Mouse (Mus musculus) fat pad, adult 2 months (tissue): ENCODE data around the gene Slc51b.

Experiments used
- DNase-seq: peaks from one replicate; pipeline ENCODE4 v3.0.0-alpha.2; 2011; ENCODE audit warnings: low read depth, low spot score; ENCODE audit errors: extremely low read depth

Slc51b gene

DNA sequence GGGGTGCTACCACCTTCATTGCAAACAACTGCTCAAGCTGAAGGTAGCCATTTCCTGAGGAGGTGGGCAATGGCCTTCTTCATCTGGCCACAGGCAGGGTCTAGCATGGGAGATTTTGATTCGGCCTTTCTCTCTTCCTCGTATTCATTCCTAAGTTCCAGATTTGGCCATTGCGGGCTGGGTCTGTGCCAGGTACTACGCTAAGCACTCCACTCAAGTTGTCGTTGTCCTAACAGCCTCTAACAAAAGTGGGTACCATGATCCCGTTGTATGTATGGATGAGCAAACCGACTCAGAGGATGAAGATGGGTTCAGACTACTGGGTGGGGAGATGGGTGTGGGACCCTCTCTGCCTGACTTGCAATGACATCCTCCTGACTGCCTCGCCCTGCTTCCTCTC, 12.4 kb downstream of the Slc51b start:
- no peak for DNase-seq

DNA sequence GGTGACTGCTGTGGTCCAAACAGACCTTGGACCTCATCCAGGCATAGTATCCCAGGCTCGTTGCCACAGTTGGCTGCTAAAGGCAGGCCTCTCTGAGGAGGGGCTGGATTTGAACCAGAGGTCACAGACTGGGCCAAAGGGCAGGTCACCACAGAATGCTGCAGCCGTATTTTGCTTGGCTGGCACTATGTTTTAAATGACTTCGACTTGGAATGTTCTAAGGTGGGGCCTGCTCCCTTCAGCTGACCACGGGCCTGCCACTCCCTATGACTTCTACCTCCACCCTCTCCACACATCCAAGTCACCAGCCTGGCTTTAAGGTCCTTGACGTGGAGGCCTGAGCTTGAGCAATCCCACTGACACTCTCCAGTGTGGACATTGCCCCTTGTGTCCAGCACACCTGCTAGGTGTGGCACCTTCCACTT, 13.9 kb downstream of the Slc51b start:
- DNase-seq = no peak

DNA sequence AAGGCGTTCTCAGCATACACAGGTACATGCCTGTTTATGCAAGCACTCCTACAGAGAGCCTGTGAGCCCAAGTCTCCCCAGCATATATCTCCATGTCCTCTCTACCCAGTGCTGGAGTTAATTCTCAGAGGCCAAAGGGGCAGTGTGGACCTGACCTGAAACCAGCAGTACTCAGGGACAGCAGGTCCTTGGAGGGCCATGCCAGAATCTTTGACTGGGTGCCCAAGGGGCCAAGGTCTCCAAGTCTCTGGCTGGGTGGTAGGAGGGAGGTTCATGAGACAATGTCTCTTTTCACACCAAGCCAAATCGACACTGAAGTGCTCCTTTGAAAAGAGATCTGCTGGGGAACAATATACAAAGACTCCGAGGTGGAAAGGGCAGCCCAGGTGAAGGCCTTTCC, 14.9 kb downstream of the Slc51b start:
- DNase-seq = no peak

DNA sequence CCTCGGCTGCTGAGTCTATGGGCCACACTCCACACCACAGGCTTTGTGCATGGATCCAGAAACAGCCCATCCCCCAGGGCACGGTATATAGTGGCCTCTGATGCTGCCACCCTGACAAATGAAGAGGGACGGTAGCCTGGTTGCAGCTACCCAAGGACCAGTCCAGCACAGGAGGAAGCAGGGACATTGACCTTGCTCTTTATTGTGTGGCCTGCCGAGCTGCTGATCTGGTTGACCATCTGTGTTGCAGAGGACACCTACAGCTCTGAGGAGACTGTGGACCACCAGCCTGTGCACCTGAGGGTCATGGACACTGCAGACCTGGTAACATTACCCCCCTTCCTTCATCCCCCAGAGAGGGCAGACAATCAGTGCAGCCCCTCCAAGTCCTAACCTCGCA, 15.4 kb downstream of the Slc51b start:
- no peak for DNase-seq

DNA sequence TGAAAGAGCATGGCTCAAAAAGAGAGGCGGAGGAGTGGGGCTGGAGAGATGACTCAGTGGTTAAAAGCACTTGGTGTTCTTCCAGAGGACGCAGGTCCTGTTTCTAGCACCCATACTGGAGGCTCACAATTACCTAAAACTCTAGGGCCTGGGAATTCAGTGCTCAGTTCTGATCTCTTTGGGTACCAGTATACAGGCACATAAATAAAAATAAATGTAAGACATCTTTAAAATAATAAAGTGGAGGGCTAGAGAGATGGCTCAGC, 17.6 kb downstream of the Slc51b start:
- DNase-seq = no peak

DNA sequence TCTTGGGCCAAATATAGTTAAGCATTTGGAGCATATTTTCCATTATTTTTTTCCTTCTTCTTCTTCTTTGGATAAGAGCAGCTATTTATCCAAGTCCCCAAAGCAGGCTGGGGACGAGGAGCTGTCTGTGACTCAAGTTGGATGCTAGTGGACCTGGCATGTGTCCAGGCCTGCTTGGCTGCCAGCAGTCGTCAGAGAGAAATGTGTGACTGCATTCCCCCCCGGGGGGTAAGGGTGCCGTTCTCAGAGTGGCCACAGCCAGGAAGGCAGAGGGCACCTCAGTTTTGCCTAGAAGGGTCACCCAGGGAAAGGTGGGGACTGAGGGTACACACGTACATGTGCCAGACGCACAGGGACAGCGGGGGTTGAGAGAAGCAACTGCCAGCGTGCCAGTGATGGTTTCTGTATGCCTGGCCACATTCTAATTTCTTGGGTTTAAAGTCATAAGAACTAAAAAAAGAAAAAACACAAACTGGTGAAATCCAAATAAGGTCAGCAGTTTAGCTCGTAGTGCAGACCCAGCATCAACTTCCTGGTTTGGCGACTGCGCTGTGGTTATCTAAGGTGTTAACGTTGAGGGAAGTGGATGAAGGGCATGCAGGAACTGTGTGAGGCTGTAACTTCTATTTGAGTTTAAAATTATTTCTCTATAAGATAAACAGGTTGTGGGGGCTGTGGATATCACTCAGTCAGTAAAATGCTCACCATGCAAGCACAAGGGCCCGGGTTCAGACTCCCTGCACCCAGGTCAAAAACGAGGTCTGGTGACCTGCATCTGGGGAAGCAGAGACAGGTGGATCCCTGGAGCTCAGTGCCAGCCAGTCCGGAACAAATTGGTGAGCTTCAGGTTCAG, 18.2 kb downstream of the Slc51b start:
- no peak for DNase-seq

DNA sequence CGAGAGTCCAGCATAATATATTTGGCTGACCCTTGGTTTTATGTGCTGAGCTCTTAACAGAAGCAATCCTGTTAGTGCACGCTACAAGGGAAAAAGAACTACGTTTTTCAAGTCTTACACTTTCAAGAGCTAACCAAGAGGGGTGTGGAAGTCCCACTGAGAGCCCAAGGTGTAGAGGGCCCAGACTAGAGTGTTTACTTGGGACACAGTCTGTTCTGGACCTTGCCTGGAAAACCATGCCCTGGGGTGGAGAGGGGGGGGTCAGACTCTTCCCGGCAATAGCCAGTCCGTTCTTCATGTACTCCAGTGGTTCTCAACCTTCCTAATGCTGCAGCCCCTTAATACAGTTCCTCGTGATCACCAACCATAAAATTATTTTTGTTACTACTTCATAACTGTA, 22.8 kb downstream of the Slc51b start:
- no peak for DNase-seq

DNA sequence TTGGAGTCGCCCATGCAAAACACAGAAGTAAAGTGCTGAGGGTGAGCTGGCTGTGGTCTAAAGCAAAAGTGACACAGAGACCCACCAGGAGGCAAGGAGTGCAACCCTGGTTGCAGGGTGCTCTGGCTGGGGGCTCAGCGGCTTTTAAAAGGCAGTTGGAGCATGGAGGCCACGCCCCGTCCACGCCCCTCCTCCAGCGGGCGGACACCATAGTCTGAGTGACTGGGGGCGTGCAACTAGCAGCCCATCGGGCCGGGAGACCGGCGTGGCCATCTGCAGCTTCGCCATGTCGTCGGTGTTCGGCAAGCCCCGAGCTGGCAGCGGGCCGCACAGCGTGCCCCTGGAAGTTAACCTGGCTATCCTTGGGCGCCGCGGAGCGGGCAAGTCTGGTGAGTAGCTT, 24.5 kb downstream of the Slc51b start, which contains the start of gene Rasl12:
Rasl12 (plus strand) TSS at position 228 of the 400 bp plus-strand sequence.
- DNase-seq = no peak

DNA sequence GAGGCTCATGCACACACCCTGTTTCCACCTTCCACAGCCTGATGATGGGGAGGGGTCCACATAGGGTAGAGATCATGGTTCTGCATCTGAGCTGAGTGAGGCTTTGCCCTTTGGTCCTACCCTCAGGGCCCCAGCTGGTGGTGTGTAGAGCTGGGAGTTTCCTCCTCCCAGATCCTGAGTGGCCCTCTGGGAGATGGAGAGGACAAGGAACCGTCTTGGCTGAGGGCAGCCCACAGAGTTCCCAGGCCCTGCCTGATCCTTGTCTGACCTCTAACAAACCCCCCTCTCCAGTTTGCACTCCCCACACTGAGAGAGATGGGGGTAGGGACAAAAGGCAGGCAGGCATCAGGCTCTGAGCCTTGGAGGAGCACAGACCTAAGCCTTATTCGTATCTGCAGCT, 28.4 kb downstream of the Slc51b start:
- no peak for DNase-seq

DNA sequence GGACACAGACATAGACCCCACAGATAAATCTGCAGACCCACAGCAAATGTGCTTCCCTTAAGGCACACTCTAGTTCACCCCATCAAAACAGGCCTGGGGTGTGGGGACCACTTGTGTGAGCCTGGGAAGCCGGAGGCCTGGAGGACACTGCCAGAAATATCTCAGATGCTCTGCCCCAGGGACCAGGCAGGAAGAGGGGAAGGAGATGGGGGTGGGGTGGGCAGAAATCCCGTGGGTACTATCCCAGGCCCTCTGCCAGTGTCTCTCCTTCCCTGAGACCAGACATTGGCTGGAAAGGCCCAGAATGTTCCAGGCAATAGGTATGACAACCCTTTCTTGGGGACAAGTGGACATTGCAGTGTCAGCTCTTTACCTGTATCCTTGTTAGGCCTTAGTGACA, 29.1 kb downstream of the Slc51b start:
- no peak for DNase-seq

DNA sequence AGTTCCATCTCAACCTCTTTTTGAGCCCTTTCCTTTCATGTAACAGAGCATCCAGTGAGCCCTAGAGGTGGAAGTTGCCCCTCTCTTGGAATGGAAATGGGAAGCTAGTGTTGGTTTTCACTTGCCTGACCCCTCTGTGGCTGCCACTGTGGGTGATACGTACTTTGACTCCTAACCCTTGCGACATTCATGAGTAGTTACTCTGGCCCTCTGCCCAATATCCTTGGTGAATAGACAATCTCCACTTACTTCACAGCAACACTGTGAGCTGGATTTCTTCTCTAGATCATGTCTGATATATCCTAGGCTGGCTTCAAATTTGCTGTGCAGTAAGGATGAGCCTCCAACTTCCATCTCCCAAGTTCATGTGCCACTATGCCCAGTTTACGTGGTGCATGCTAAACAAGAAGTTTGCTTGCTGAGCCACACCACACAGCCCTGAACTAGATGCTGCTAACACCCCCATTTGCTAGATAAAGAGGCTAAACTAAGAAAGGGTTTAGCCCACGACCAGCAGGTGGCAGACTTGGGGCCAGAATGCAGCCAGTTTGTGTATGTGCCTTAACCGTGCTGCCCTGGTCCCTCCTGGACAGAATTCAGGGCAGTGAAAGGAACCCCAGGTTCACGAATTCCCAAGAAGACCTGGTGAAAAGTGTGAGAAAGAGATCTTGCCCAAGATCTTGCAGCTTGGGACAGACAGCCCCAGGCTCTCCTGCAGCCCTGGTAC, 30.0 kb downstream of the Slc51b start:
- DNase-seq = no peak

DNA sequence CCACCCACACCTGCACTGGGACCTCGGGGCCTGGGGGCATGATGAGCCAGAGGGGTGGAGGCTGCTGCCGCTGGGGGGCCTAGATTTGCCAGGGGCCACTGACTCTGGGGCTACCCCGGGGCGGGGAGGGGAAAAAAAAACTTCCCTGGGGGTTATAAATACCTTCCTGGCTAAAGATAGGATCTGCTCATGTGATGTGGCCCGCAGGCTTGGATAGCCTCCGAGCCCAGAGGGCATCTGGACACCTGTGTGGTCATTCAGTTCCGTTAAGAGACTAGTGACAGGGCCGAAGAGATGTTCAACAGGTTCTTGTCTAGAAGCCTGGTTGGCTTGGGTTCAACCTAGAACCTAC, 31.2 kb downstream of the Slc51b start, which contains the start of gene Kbtbd13:
Kbtbd13 (minus strand) TSS at position 40 of the 352 bp plus-strand sequence.
- DNase-seq = no peak

DNA sequence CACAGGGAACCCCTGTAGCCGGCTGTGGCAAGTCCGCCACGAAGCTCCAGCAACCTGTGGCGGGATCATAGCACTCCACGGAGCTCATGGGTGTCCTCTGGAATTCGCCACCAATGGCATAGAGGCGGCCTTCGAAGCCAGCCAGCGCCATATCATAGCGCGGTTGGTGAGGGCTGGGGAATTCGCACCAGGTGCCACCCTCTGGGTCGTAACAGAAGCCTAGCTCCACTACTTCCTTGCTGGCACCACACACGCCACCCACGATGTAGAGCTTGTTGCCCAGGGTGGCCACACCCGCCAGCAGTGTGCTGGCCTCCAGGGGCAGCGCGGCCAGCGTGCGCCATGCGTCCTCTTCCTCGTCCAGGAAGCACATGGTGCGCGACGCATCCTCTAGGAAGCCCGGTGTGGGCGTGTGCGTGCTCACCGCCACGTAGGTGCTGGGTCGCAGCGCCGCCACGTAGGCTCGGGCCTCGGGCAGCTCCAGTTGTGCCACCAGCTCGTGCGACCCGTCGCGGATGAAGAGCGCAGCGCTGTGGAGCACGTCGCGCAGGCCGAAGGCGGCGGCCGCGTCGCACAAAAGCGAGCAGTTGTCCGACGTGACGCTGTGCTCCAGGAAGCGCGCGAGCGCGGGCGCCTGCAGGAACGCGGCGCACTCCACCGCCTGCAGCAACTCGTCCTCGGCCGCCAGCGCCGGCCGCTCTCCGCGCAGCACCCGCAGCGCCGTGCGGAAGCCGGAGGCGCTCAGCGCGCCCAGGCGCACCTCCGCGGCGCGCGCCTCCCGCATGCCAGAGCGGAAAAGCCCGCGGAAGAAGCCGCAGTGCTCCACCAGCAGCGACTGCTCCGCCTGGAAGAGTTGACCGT, 31.8 kb downstream of the Slc51b start:
- DNase-seq = no peak

DNA sequence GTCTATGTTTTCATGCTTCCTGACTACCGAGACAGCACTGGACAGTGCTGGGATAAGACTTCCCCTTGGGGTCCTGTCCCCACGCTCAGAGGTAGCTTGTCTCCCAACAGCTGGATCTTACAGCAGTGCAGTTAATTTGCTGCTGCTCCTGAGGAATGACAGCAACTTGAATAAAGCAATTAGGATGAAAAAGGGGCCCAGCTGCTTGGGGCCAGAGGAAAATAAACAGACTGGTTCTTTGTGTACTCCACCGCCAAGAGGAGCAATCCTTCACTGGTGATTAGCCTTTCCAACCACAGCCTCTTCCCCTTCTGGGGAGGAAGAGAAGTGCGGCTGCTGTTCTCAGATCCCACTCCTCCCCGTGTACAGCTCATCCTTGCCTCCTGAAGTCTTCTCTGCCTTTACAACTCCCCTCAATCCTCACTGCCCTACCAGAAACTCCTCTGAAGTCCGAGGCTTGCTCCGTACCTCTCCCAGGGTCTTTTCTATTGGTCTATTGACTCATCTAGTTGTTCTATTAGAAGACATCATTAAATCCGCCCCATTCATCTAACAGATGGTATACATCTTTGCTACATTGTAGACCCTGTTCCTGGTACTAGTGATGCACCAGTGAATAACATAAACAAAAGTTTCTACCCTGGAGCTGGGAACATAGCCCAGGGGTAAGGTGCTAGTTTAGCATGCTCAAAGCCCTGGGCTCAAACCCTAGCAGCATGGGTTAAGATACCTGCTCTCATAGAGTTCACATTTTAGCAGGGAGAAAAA, 36.2 kb downstream of the Slc51b start:
- no peak for DNase-seq

DNA sequence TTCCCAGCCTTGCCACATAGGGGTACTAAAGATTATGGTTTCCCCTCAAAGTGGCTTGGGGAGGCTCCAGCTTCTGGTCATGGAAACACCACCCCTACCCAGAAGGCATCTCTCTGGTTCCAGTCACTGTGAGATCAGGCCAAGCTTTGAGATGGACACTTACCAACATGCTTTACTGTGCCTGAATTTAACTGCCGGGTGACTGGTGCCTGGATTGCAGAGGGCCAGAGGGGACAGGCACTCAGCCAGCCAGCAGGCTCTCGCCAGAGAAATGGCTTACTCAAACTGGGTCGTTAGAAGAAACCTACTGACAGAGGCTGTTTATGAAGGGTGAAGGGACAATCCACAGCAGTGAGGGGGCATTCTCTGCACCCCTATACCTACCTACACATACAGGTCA, 38.5 kb downstream of the Slc51b start:
- DNase-seq = peak; percentile 47

DNA sequence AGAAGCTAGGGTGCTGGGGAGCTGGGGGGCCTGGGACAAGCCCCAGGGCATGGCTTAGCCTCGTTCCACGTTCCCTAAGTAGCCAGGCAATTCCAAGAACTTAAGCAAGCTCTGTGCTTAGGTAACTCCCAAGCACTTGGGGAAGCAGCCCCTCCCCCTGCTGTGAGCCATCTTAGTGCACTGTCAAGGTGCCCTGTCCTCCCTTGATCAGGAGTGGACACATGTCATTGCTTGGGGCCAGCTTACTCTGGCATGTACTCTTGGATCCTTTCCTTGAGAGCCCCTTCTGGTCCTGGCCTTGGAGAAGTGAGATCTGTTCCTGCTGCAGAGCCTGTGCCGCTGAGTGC, 40.0 kb downstream of the Slc51b start:
- peak; percentile 65 for DNase-seq

DNA sequence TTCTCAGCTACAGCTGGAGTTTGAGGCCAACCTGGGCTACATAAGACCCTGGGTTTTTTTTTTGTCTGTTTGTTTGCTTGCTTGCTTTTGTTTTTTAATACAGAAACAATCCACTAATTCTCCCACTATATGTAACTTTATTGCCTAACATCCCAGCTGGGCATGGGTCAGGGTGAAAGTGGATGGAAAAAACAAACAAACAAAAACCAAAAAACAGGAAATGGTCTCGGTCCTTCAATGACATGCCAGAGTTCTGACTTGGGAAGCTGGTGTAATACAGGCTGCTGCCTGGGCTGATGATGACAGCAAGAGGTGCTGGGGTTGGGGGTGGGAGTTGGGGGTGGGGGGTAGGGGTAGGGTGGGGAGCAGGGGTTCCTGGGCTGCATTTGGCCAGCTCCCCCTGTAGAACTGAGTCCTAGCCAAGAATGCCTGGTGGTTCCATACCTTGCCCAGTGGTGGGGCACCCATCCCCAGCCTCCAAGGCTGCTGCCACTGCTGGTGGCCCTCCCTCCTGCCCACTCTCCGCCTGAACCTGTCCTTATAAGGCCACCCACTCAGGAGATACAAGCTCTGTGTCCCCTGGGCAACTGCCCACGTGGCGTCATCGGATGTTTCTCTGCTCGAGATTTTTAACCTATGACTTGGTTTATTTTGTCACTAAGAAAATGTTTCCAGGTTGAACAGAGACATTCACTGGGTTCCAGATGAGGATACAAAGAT, 40.6 kb downstream of the Slc51b start:
- DNase-seq = no peak

DNA sequence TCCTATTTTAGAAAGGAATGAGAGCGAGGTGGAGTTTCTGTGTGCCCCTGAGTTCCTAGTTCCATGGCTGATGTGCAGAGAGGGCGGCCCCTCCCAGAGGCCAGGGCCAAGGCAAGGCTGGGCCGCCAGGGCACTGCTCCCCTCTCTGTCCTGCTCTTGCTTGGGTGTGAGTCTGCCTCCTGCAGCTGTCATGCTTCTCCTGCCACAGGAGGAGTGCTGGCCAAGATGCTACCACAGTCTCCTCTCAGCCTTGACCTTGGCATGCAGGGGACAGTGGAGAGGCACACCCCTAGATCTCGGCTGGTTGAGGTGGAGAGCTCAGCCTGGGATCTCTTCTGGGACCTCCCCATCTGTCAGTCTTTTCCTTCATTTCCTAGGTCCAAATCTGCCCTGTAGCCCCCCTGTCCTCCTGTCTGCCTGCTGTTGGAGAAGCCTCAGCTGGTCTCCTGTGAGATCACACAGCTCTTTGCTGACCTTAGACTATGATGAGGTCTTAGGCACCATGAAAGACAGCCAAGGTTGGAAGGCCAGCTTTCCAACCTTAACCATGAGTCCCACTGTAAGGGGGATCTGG, 41.7 kb downstream of the Slc51b start:
- DNase-seq = no peak

DNA sequence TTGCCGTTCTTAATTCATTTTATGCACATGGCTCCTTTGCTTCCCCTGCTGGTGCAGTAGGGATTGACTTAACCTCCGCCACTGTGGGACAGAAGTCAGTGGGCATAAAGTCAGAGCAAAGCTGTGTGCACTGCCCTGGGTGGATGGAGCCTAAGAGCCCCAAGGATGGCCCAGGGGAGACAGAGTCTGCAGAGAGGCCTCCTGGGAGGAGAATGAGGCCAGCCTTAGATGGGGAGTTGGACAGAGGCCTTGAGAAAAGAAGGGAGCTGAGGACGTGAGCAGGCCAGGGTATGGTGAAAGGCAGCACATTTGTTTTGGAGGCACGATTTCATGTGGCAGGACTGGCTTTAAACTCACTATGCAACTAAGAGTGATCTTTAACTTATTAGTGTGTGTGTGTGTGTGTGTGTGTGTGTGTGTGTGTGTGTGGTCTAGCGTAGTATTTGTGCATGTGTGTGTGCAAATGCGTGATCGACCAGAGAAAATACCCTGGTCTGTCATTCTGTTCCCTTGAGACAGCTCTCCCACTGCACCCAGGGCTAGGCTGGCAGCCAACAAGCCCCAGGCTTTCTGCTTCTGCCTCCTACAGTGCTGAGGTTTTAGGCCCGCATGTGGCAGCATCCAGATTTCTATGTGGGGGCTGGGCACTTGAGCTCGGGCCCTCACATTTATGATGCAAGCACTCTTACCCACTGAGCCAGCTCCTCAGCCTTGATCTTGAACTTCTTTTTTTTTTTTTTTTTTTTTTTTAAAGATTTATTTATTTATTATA, 47.4 kb downstream of the Slc51b start:
- DNase-seq = no peak
